Mouse (Mus musculus): ENCODE data around the gene Cdh23. TPM values are rescaled to one million over a fixed set of nuclear protein-coding genes. Genes with fewer than 3 reads are reported as not detected.

Gene Cdh23
- polyA plus RNA-seq, 1 experiment, result 2.1 TPM

DNA sequence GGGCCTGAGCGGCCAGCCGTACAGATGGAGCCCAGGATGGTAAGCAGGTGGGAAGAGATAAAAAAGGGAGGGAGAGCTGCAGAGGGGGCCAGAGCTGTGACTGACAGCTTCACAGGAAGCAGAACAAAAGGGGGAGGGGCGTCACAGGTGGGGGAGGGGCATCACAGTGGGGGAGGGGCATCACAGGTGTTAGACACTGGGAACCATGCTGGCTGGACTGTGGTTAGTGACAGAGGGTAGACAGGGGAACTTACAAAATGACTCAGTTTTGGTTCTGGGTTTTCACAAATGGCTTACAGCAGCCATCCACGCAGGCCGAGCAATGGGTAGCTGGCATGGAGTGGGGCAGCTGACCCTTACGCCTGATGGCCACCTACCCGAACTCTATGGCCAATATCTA lies 45.1 kb upstream of the Cdh23 start:
- no peak for TF ChIP-seq CEBPB (IDR thresholded peaks at IDR 0.05; ENCODE audit: insufficient read depth, poor library complexity, severe bottlenecking)
- TF ChIP-seq MYOD1 (IDR thresholded peaks at IDR 0.05; ENCODE audit: control insufficient read depth in 1 of 3, insufficient read length in 2 of 3, low read depth in 2 of 3), result no peak
- TF ChIP-seq SRF (IDR thresholded peaks at IDR 0.05; ENCODE audit: control insufficient read depth, insufficient read length, low read depth), result no peak
- TF ChIP-seq POLR2A (IDR thresholded peaks at IDR 0.05; ENCODE audit: insufficient read length, low read depth), result no peak
- no peak for TF ChIP-seq REST (IDR thresholded peaks at IDR 0.05; ENCODE audit: insufficient read depth, insufficient read length)
- no peak for TF ChIP-seq TCF12 (IDR thresholded peaks at IDR 0.05; ENCODE audit: insufficient read depth, poor library complexity, severe bottlenecking)
- TF ChIP-seq E2F4 (IDR thresholded peaks at IDR 0.05; ENCODE audit: insufficient read depth), result no peak
- no peak for TF ChIP-seq MYOG (IDR thresholded peaks at IDR 0.05; ENCODE audit: control insufficient read depth in 1 of 3, insufficient read depth in 1 of 3, insufficient read length in 2 of 3, low read depth in 2 of 3)
- TF ChIP-seq POLR2AphosphoS2 (IDR thresholded peaks at IDR 0.05; ENCODE audit: insufficient read length, low read depth), result no peak
- TF ChIP-seq MAX (IDR thresholded peaks at IDR 0.05; ENCODE audit: low read depth), result no peak
- no peak for TF ChIP-seq USF1 (IDR thresholded peaks at IDR 0.05; ENCODE audit: low read depth)
- TF ChIP-seq TCF3 (IDR thresholded peaks at IDR 0.05; ENCODE audit: insufficient read length, low read depth), result no peak
- no peak overlapping the region for H3K4me3 ChIP-seq
- H3K27me3 ChIP-seq (ENCODE audit: control insufficient read depth, insufficient read depth, insufficient read length), result no peaks in the 10 kb centered on the region
- no peak overlapping the region for H3ac ChIP-seq (ENCODE audit: control insufficient read depth, insufficient read length)
- H3K79me2 ChIP-seq (ENCODE audit: control insufficient read depth, insufficient read depth), result no peaks in the 10 kb centered on the region
- H3K36me3 ChIP-seq (ENCODE audit: control insufficient read depth, insufficient read depth), result no peaks in the 10 kb centered on the region
- H3K4me2 ChIP-seq (ENCODE audit: low read depth), result no peak overlapping the region

DNA sequence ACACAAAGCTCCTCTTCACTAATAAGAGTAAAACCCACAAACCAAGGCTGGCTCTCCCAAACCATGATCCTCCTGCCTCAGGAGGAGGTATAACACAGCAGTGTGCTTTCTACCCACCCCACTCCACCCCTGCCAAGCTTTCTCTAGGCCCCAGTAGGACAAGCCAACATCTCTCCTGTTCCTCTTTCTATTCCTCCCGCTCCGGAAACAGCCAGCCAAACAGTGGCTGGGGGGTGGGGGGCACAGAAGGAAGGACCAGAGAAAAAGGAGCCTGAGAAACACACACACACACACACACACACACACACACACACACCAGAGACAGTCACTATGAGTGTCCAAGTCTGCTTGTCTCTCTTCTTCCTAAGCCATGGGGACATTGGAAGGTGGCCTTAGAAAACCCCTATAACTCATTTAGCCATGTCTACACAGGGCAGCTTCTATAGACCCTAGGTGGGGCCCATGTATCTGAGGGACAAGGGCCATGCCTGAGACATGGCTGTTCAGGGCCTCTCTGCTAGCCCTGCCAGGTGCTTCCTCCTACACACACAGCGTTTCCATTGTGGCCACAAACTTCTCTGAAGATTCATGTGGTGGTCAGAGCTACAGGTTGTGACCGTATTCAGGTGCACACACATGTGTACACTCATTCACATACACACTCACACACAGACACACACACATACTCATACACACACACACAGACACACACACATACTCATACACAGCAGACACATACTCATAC lies 43.5 kb upstream of the Cdh23 start:
- Histone ChIP-seq H3K27me3 (ENCODE audit: control insufficient read depth, insufficient read depth, insufficient read length) (no peaks in the 10 kb centered on the region), H3K4me2 (ENCODE audit: low read depth) (no peak overlapping the region), H3K4me3 (no peak overlapping the region), H3K36me3 (ENCODE audit: control insufficient read depth, insufficient read depth) (no peaks in the 10 kb centered on the region), H3K79me2 (ENCODE audit: control insufficient read depth, insufficient read depth) (no peaks in the 10 kb centered on the region), H3ac (ENCODE audit: control insufficient read depth, insufficient read length) (no peak overlapping the region)
- TF ChIP-seq SRF (IDR thresholded peaks at IDR 0.05; ENCODE audit: control insufficient read depth, insufficient read length, low read depth) (no peak), MYOD1 (IDR thresholded peaks at IDR 0.05; ENCODE audit: control insufficient read depth in 1 of 3, insufficient read length in 2 of 3, low read depth in 2 of 3) (no peak), MAX (IDR thresholded peaks at IDR 0.05; ENCODE audit: low read depth) (no peak), TCF3 (IDR thresholded peaks at IDR 0.05; ENCODE audit: insufficient read length, low read depth) (no peak), POLR2A (IDR thresholded peaks at IDR 0.05; ENCODE audit: insufficient read length, low read depth) (no peak), TCF12 (IDR thresholded peaks at IDR 0.05; ENCODE audit: insufficient read depth, poor library complexity, severe bottlenecking) (no peak), E2F4 (IDR thresholded peaks at IDR 0.05; ENCODE audit: insufficient read depth) (no peak), MYOG (IDR thresholded peaks at IDR 0.05; ENCODE audit: control insufficient read depth in 1 of 3, insufficient read depth in 1 of 3, insufficient read length in 2 of 3, low read depth in 2 of 3) (no peak), USF1 (IDR thresholded peaks at IDR 0.05; ENCODE audit: low read depth) (no peak), CEBPB (IDR thresholded peaks at IDR 0.05; ENCODE audit: insufficient read depth, poor library complexity, severe bottlenecking) (no peak), REST (IDR thresholded peaks at IDR 0.05; ENCODE audit: insufficient read depth, insufficient read length) (no peak), POLR2AphosphoS2 (IDR thresholded peaks at IDR 0.05; ENCODE audit: insufficient read length, low read depth) (no peak)

DNA sequence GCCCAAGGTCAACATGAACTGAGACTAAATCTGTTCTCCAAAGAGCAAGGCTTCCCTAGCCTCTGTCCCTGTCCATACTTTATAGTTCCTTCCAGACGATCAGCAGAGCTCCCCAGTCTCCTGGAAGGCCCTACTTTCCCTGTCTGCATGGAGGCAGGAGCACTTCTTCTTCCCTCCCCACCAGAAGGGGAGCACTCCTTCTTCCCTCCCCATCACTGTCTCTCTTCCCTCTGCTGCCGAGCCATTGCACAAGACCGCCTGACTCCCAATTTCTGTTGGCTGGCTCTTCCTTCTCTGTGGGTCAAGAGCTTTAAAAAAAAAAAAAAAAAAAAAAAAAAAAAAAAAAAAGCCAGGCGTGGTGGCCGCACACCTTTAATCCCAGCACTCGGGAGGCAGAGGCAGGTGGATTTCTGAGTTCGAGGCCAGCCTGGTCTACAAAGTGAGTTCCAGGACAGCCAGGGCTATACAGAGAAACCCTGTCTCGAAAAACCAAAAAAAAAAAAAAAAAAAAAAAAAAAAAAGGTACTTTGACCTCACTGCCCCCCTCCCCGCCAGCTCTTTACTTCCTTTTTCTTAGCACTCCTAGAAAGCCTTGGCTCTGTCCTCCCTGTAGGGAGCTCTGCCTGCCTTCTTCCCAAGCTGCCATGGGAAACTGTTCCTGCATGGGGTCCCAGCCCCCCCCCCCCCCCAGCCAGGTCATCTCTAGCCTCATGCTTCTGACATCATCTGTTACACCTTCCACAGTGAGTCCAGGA lies 41.8 kb upstream of the Cdh23 start:
- H3ac ChIP-seq (ENCODE audit: control insufficient read depth, insufficient read length), result no peak overlapping the region
- TF ChIP-seq TCF12 (IDR thresholded peaks at IDR 0.05; ENCODE audit: insufficient read depth, poor library complexity, severe bottlenecking) (no peak), MYOG (IDR thresholded peaks at IDR 0.05; ENCODE audit: control insufficient read depth in 1 of 3, insufficient read depth in 1 of 3, insufficient read length in 2 of 3, low read depth in 2 of 3) (no peak), MYOD1 (IDR thresholded peaks at IDR 0.05; ENCODE audit: control insufficient read depth in 1 of 3, insufficient read length in 2 of 3, low read depth in 2 of 3) (no peak), CEBPB (IDR thresholded peaks at IDR 0.05; ENCODE audit: insufficient read depth, poor library complexity, severe bottlenecking) (no peak), POLR2A (IDR thresholded peaks at IDR 0.05; ENCODE audit: insufficient read length, low read depth) (no peak), USF1 (IDR thresholded peaks at IDR 0.05; ENCODE audit: low read depth) (no peak), POLR2AphosphoS2 (IDR thresholded peaks at IDR 0.05; ENCODE audit: insufficient read length, low read depth) (no peak), SRF (IDR thresholded peaks at IDR 0.05; ENCODE audit: control insufficient read depth, insufficient read length, low read depth) (no peak)
- no peaks in the 10 kb centered on the region for H3K36me3 ChIP-seq (ENCODE audit: control insufficient read depth, insufficient read depth)
- no peaks in the 10 kb centered on the region for H3K27me3 ChIP-seq (ENCODE audit: control insufficient read depth, insufficient read depth, insufficient read length)
- H3K79me2 ChIP-seq (ENCODE audit: control insufficient read depth, insufficient read depth), result no peaks in the 10 kb centered on the region
- H3K4me3 ChIP-seq, result no peak overlapping the region
- no peak overlapping the region for H3K4me2 ChIP-seq (ENCODE audit: low read depth)

DNA sequence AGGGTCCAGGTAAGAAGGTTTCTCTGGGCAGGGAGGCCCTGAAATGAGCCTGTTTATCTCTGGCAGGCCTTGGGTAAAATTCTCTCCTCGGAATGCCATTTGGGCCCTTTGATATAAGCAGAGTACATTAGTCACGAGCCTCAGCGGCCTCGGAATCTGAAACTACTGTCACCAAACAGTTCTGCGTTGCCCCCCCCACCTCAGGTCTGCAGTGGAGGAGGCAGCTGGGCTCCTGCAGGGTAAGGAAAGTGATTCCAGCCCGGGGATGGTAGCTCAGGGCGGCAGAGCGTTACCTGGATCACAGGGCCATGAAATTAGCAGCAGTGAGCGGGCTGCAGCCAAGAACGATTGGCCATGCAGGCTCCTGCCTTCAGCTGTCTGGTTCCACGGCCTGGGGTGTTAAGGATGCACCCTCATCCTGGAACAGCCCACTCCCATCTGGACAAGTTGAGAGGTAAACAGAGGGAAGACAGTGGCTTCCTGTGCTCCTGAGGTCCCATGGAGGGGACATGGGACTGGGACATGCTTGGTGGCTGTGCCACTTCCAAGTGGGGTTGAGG lies 41.0 kb upstream of the Cdh23 start:
- H3K79me2 ChIP-seq (ENCODE audit: control insufficient read depth, insufficient read depth), result no peaks in the 10 kb centered on the region
- H3K4me3 ChIP-seq, result no peak overlapping the region
- no peaks in the 10 kb centered on the region for H3K27me3 ChIP-seq (ENCODE audit: control insufficient read depth, insufficient read depth, insufficient read length)
- H3K4me2 ChIP-seq (ENCODE audit: low read depth), result no peak overlapping the region
- no peak for TF ChIP-seq MAX (IDR thresholded peaks at IDR 0.05; ENCODE audit: low read depth)
- no peak for TF ChIP-seq E2F4 (IDR thresholded peaks at IDR 0.05; ENCODE audit: insufficient read depth)
- no peak for TF ChIP-seq CEBPB (IDR thresholded peaks at IDR 0.05; ENCODE audit: insufficient read depth, poor library complexity, severe bottlenecking)
- TF ChIP-seq POLR2AphosphoS2 (IDR thresholded peaks at IDR 0.05; ENCODE audit: insufficient read length, low read depth), result no peak
- no peak for TF ChIP-seq MYOD1 (IDR thresholded peaks at IDR 0.05; ENCODE audit: control insufficient read depth in 1 of 3, insufficient read length in 2 of 3, low read depth in 2 of 3)
- no peak for TF ChIP-seq USF1 (IDR thresholded peaks at IDR 0.05; ENCODE audit: low read depth)
- no peak for TF ChIP-seq REST (IDR thresholded peaks at IDR 0.05; ENCODE audit: insufficient read depth, insufficient read length)
- no peak for TF ChIP-seq MYOG (IDR thresholded peaks at IDR 0.05; ENCODE audit: control insufficient read depth in 1 of 3, insufficient read depth in 1 of 3, insufficient read length in 2 of 3, low read depth in 2 of 3)
- no peak for TF ChIP-seq SRF (IDR thresholded peaks at IDR 0.05; ENCODE audit: control insufficient read depth, insufficient read length, low read depth)
- no peak for TF ChIP-seq TCF3 (IDR thresholded peaks at IDR 0.05; ENCODE audit: insufficient read length, low read depth)
- TF ChIP-seq POLR2A (IDR thresholded peaks at IDR 0.05; ENCODE audit: insufficient read length, low read depth), result no peak
- H3K36me3 ChIP-seq (ENCODE audit: control insufficient read depth, insufficient read depth), result no peaks in the 10 kb centered on the region
- H3ac ChIP-seq (ENCODE audit: control insufficient read depth, insufficient read length), result no peak overlapping the region

Measured in myocyte (in vitro differentiated cells).